Mouse (Mus musculus): ENCODE data around the gene Aebp2. TPM values are rescaled to one million over a fixed set of nuclear protein-coding genes. Genes with fewer than 3 reads are reported as not detected.
"Not testable (repeated sequence)": the region's sequence is repeated elsewhere in the genome, so short reads cannot be mapped to it uniquely, and the experiment has no call there.

Gene Aebp2
- polyA plus RNA-seq (2015; fragmentation: Nextera tagmentation; extraction: Ambion mirVana): 11.4 and 11.7 TPM in 2 replicates

GRCm38 (mm10) chr6:140622391-140623225 is at the start of gene Aebp2:
TSS of gene Aebp2 (plus strand) at chr6:140622663.
- H3K4me1 ChIP-seq: peaks cover 31% of the 10 kb centered on the region
- 40% methylated on average over 30 of the region's 30 CpGs for whole genome bisulfite sequencing
- peak within 1 kb of the TSS; percentile 60 for H3K4me2 ChIP-seq
- H3K27ac ChIP-seq: peak within 1 kb of the TSS; percentile 92
- H3K36me3 ChIP-seq: no peaks in the 10 kb centered on the region; the same call in 1 of the 2 replicates
- peak within 1 kb of the TSS; percentile 93 for H3K9ac ChIP-seq
- H3K9me3 ChIP-seq (replicated peaks): no peaks in the 10 kb centered on the region
- peak; percentile 10 for ATAC-seq (replicated peaks; ENCODE audit: low FRiP score)
- H3K4me3 ChIP-seq (replicated peaks): peak within 1 kb of the TSS; percentile 73
- H3K27me3 ChIP-seq: no peaks in the 10 kb centered on the region

- Histone ChIP-seq H3K9me3 (replicated peaks) (no peaks in the 10 kb centered on the region), H3K4me2 (no peak overlapping the region), H3K4me1 (no peaks in the 10 kb centered on the region), H3K9ac (no peak overlapping the region), H3K4me3 (replicated peaks) (no peak overlapping the region), H3K27ac (no peak overlapping the region), H3K27me3 (no peaks in the 10 kb centered on the region), H3K36me3 (peaks cover 85% of the 10 kb centered on the region)
- ATAC-seq (replicated peaks; ENCODE audit: low FRiP score): no peak
- 87% methylated on average over 3 of the region's 3 CpGs for WGBS
These were observed 47.5 kb upstream of the Aebp2 start for GRCm38 (mm10) chr6:140574943-140575342.

GRCm38 (mm10) chr6:140576133-140576532 is 46.3 kb upstream of the Aebp2 start:
- H3K4me1 ChIP-seq: no peaks in the 10 kb centered on the region
- no peaks in the 10 kb centered on the region for H3K9me3 ChIP-seq (replicated peaks)
- no peak overlapping the region for H3K4me3 ChIP-seq (replicated peaks)
- no peak overlapping the region for H3K9ac ChIP-seq
- 39% methylated on average over 8 of the region's 8 CpGs for WGBS
- H3K27ac ChIP-seq: peak overlapping the region; percentile 54
- H3K27me3 ChIP-seq: no peaks in the 10 kb centered on the region
- peaks cover 83% of the 10 kb centered on the region for H3K36me3 ChIP-seq
- ATAC-seq (replicated peaks; ENCODE audit: low FRiP score): peak; percentile 68
- no peak overlapping the region for H3K4me2 ChIP-seq

GRCm38 (mm10) chr6:140576961-140577821 is 45.3 kb upstream of the Aebp2 start:
- WGBS: 58% methylated on average over 18 of the region's 18 CpGs
- peak; percentile 80 for ATAC-seq (replicated peaks; ENCODE audit: low FRiP score)
- Histone ChIP-seq H3K36me3 (peaks cover 79% of the 10 kb centered on the region), H3K4me1 (no peaks in the 10 kb centered on the region), H3K27ac (peak overlapping the region; percentile 54; the same call in 1 of the 2 replicates), H3K4me3 (replicated peaks) (no peak overlapping the region), H3K9ac (no peak overlapping the region), H3K4me2 (no peak overlapping the region), H3K9me3 (replicated peaks) (no peaks in the 10 kb centered on the region), H3K27me3 (no peaks in the 10 kb centered on the region)

GRCm38 (mm10) chr6:140577822-140578170 is 44.7 kb upstream of the Aebp2 start:
- Histone ChIP-seq H3K27me3 (no peaks in the 10 kb centered on the region), H3K4me2 (no peak overlapping the region), H3K9me3 (replicated peaks) (no peaks in the 10 kb centered on the region), H3K9ac (no peak overlapping the region), H3K36me3 (peaks cover 79% of the 10 kb centered on the region), H3K27ac (no peak overlapping the region), H3K4me1 (no peaks in the 10 kb centered on the region), H3K4me3 (replicated peaks) (no peak overlapping the region)
- ATAC-seq (replicated peaks; ENCODE audit: low FRiP score): no peak
- WGBS: 96% methylated on average over 4 of the region's 4 CpGs

GRCm38 (mm10) chr6:140578985-140579384 is 43.5 kb upstream of the Aebp2 start:
- H3K9ac ChIP-seq; H3K27ac ChIP-seq; ATAC-seq (replicated peaks; ENCODE audit: low FRiP score); H3K4me1 ChIP-seq; H3K4me2 ChIP-seq; H3K4me3 ChIP-seq (replicated peaks); H3K9me3 ChIP-seq (replicated peaks); H3K27me3 ChIP-seq: not testable (repeated sequence)
- peaks cover 78% of the 10 kb centered on the region for H3K36me3 ChIP-seq

GRCm38 (mm10) chr6:140580170-140580569 is 42.3 kb upstream of the Aebp2 start:
- H3K9me3 ChIP-seq (replicated peaks): no peaks in the 10 kb centered on the region
- 89% methylated on average over 4 of the region's 4 CpGs for whole genome bisulfite sequencing
- no peak overlapping the region for H3K4me3 ChIP-seq (replicated peaks)
- no peak overlapping the region for H3K27ac ChIP-seq
- no peaks in the 10 kb centered on the region for H3K4me1 ChIP-seq
- peaks cover 67% of the 10 kb centered on the region for H3K36me3 ChIP-seq
- H3K9ac ChIP-seq: no peak overlapping the region
- ATAC-seq (replicated peaks; ENCODE audit: low FRiP score): no peak
- H3K4me2 ChIP-seq: no peak overlapping the region
- H3K27me3 ChIP-seq: no peaks in the 10 kb centered on the region

GRCm38 (mm10) chr6:140586714-140587259 is 35.7 kb upstream of the Aebp2 start:
- H3K9me3 ChIP-seq (replicated peaks): no peaks in the 10 kb centered on the region
- H3K4me1 ChIP-seq: no peaks in the 10 kb centered on the region
- H3K27ac ChIP-seq: no peak overlapping the region
- H3K36me3 ChIP-seq: peaks cover 77% of the 10 kb centered on the region
- ATAC-seq (replicated peaks; ENCODE audit: low FRiP score): peak; percentile 61; the same call in 1 of the 2 replicates
- no peak overlapping the region for H3K9ac ChIP-seq
- H3K27me3 ChIP-seq: no peaks in the 10 kb centered on the region
- 78% methylated on average over 8 of the region's 8 CpGs for WGBS
- H3K4me2 ChIP-seq: no peak overlapping the region
- H3K4me3 ChIP-seq (replicated peaks): no peak overlapping the region

GRCm38 (mm10) chr6:140591331-140591730 is 31.1 kb upstream of the Aebp2 start:
- Histone ChIP-seq H3K4me1 (0 out of 2 replicates have a peak, but pooled peaks cover 3% of the 10 kb centered on the region), H3K36me3 (peaks cover 88% of the 10 kb centered on the region), H3K27ac (no peak overlapping the region), H3K9ac (no peak overlapping the region), H3K4me2 (no peak overlapping the region), H3K4me3 (replicated peaks) (no peak overlapping the region), H3K9me3 (replicated peaks) (no peaks in the 10 kb centered on the region), H3K27me3 (no peaks in the 10 kb centered on the region)
- 82% methylated on average over 5 of the region's 5 CpGs for WGBS
- ATAC-seq (replicated peaks; ENCODE audit: low FRiP score): no peak

GRCm38 (mm10) chr6:140592713-140593112 is 29.8 kb upstream of the Aebp2 start:
- no peak for ATAC-seq (replicated peaks; ENCODE audit: low FRiP score)
- H3K27ac ChIP-seq: no peak overlapping the region
- 79% methylated on average over 8 of the region's 8 CpGs for WGBS

GRCm38 (mm10) chr6:140593420-140594170 is 28.9 kb upstream of the Aebp2 start:
- 61% methylated on average over 17 of the region's 17 CpGs for WGBS
- peak; percentile 33; the same call in 1 of the 2 replicates for ATAC-seq (replicated peaks; ENCODE audit: low FRiP score)
- H3K36me3 ChIP-seq: peaks cover 81% of the 10 kb centered on the region
- H3K27me3 ChIP-seq: no peaks in the 10 kb centered on the region
- no peak overlapping the region for H3K27ac ChIP-seq
- H3K4me3 ChIP-seq (replicated peaks): no peak overlapping the region
- H3K9me3 ChIP-seq (replicated peaks): no peaks in the 10 kb centered on the region
- no peak overlapping the region for H3K9ac ChIP-seq
- no peak overlapping the region for H3K4me2 ChIP-seq
- 0 out of 2 replicates have a peak, but pooled peaks cover 3% of the 10 kb centered on the region for H3K4me1 ChIP-seq

More at GRCm38 (mm10) chr6:140592713-140593112, 29.8 kb upstream of the Aebp2 start:
- no peak overlapping the region for H3K4me2 ChIP-seq
- H3K36me3 ChIP-seq: peaks cover 86% of the 10 kb centered on the region
- H3K4me1 ChIP-seq: 0 out of 2 replicates have a peak, but pooled peaks cover 3% of the 10 kb centered on the region
- no peak overlapping the region for H3K9ac ChIP-seq
- no peaks in the 10 kb centered on the region for H3K27me3 ChIP-seq
- no peaks in the 10 kb centered on the region for H3K9me3 ChIP-seq (replicated peaks)
- no peak overlapping the region for H3K4me3 ChIP-seq (replicated peaks)
